Comparison of ENCODE assay signal across 16 mouse cellular contexts in genomic region chr3:41343431-41343830, GRCm38 (mm10).
"Had no signal": no experiment of that assay in that cellular context is flagged by ENCODE, and none has a peak within 500 bp of the region (broad histone marks: within the 10 kb centered on the region; RNA-seq: fewer than 3 reads in every experiment).

No protein-coding gene starts in this region.

- ATAC-seq: midbrain, embryonic 13.5 days; midbrain, embryonic 15.5 days had no signal

- H3K27me3 ChIP-seq: megakaryocyte, embryonic 14.5 days; midbrain, embryonic 13.5 days; midbrain, embryonic 15.5 days; neural tube, embryonic 13.5 days; neural tube, embryonic 15.5 days; stomach, embryonic 15.5 days had no signal

- DNase-seq: lung, adult 18-20 months; lung, embryonic 14.5 days; lung, postnatal 10 days; lung, postnatal 36 days; retina, postnatal 1 day; right cerebral cortex, adult 18-20 months; right cerebral cortex, postnatal 14 days; thymus, adult 2 months; thymus, postnatal 14 days; thymus, postnatal 36 days had no signal
